Mouse (Mus musculus) retina, embryonic 14.5 days (tissue): ENCODE results near the gene Cox5a.

Source experiments
- DNase-seq: peaks from one replicate; pipeline ENCODE4 v3.0.0-alpha.2; 2015; ENCODE audit warnings: low spot score

Cox5a gene

GRCm38 (mm10) chr9:57564609-57565008 is 43.5 kb downstream of the Cox5a start:
- DNase-seq: no peak

- no peak for DNase-seq
These were observed 44.7 kb downstream of the Cox5a start for GRCm38 (mm10) chr9:57565741-57566221.

GRCm38 (mm10) chr9:57566846-57567245 is 45.8 kb downstream of the Cox5a start:
- DNase-seq: no peak

GRCm38 (mm10) chr9:57568500-57568899 is 47.4 kb downstream of the Cox5a start:
- DNase-seq: no peak

GRCm38 (mm10) chr9:57574397-57574796 is 53.3 kb downstream of the Cox5a start:
- no peak for DNase-seq

GRCm38 (mm10) chr9:57575577-57575976 is 54.5 kb downstream of the Cox5a start:
- DNase-seq: no peak

GRCm38 (mm10) chr9:57577144-57577849 is 56.2 kb downstream of the Cox5a start:
- no peak for DNase-seq
